Mouse (Mus musculus) testis, adult 2 months (tissue): ENCODE results near the gene Trem3.

Experiments used
- CTCF ChIP-seq: fragments of 200-500 bp; IDR thresholded peaks from 2 replicates; pipeline ENCODE4 v1.5.1; 2012; ENCODE audit warnings: low read depth, mild to moderate bottlenecking, inconsistent platforms, low read length, moderate library complexity; ENCODE audit not compliant: control insufficient read depth, insufficient read depth, insufficient replicate concordance
- POLR2A ChIP-seq: fragments of 200-500 bp; IDR thresholded peaks from 2 replicates; pipeline ENCODE4 v1.6.1; 2012; ENCODE audit warnings: low read depth, mild to moderate bottlenecking, inconsistent platforms, low read length, moderate library complexity; ENCODE audit not compliant: control insufficient read depth

GRCm38 (mm10) chr17:48299756-48300155 is 52.2 kb downstream of the Trem3 start:
- TF ChIP-seq CTCF, result no peak
- no peak for TF ChIP-seq POLR2A
